Mouse (Mus musculus): ENCODE results near the gene Neu2.
"Not testable (repeated sequence)": the region's sequence is repeated elsewhere in the genome, so short reads cannot be mapped to it uniquely, and the experiment has no call there.

The Neu2 gene

GRCm38 (mm10) chr1:87509561-87510165 is at the start of gene Neu2:
Gene Neu2, plus strand, starts transcription at chr1:87509889.
- ATAC-seq (ENCODE audit: low TSS enrichment): peak; percentile 5; the same call in 1 of the 2 replicates

GRCm38 (mm10) chr1:87467469-87467868 is 42.2 kb upstream of the Neu2 start:
- no peak for ATAC-seq (ENCODE audit: low TSS enrichment)

GRCm38 (mm10) chr1:87468321-87468720 is 41.4 kb upstream of the Neu2 start:
- ATAC-seq (ENCODE audit: low TSS enrichment): peak; percentile 56

- ATAC-seq (ENCODE audit: low TSS enrichment): not testable (repeated sequence)
Observed at GRCm38 (mm10) chr1:87469971-87470370, 39.7 kb upstream of the Neu2 start, which contains the start of gene Snorc. Gene Snorc, plus strand, starts transcription at chr1:87470271.

- no peak for ATAC-seq (ENCODE audit: low TSS enrichment)
Observed at GRCm38 (mm10) chr1:87471914-87472313, 37.8 kb upstream of the Neu2 start.

GRCm38 (mm10) chr1:87472576-87472975 is 37.1 kb upstream of the Neu2 start:
- no peak for ATAC-seq (ENCODE audit: low TSS enrichment)

GRCm38 (mm10) chr1:87475076-87475895 is 34.4 kb upstream of the Neu2 start:
- peak; percentile 24 for ATAC-seq (ENCODE audit: low TSS enrichment)

- no peak for ATAC-seq (ENCODE audit: low TSS enrichment)
Observed at GRCm38 (mm10) chr1:87482546-87482945, 27.1 kb upstream of the Neu2 start.

- peak; percentile 53 for ATAC-seq (ENCODE audit: low TSS enrichment)
Observed at GRCm38 (mm10) chr1:87486386-87486785, 23.3 kb upstream of the Neu2 start.

- no peak for ATAC-seq (ENCODE audit: low TSS enrichment)
Observed at GRCm38 (mm10) chr1:87492285-87492684, 17.4 kb upstream of the Neu2 start.

GRCm38 (mm10) chr1:87493542-87493941 is 16.1 kb upstream of the Neu2 start:
- peak; percentile 68 for ATAC-seq (ENCODE audit: low TSS enrichment)

GRCm38 (mm10) chr1:87505524-87505923 is 4.2 kb upstream of the Neu2 start:
- peak; percentile 63 for ATAC-seq (ENCODE audit: low TSS enrichment)

- ATAC-seq (ENCODE audit: low TSS enrichment): peak; percentile 28
Observed at GRCm38 (mm10) chr1:87507857-87508256, 1.8 kb upstream of the Neu2 start.

- ATAC-seq (ENCODE audit: low TSS enrichment): peak; percentile 10; the same call in 1 of the 2 replicates
Observed at GRCm38 (mm10) chr1:87508591-87509560, 813 bp upstream of the Neu2 start.

GRCm38 (mm10) chr1:87510166-87510691 is 540 bp downstream of the Neu2 start:
- ATAC-seq (ENCODE audit: low TSS enrichment): peak; percentile 44

GRCm38 (mm10) chr1:87510845-87511244 is 1.2 kb downstream of the Neu2 start:
- 0 out of 2 replicates have a peak, but pooled peaks have one; percentile 21 for ATAC-seq (ENCODE audit: low TSS enrichment)

GRCm38 (mm10) chr1:87520467-87520866 is 10.8 kb downstream of the Neu2 start:
- ATAC-seq (ENCODE audit: low TSS enrichment): peak; percentile 69

- peak; percentile 59; the same call in 1 of the 2 replicates for ATAC-seq (ENCODE audit: low TSS enrichment)
Observed at GRCm38 (mm10) chr1:87521523-87521922, 11.8 kb downstream of the Neu2 start.

- no peak for ATAC-seq (ENCODE audit: low TSS enrichment)
Observed at GRCm38 (mm10) chr1:87525041-87525440, 15.4 kb downstream of the Neu2 start.

- no peak for ATAC-seq (ENCODE audit: low TSS enrichment)
Observed at GRCm38 (mm10) chr1:87527191-87527590, 17.5 kb downstream of the Neu2 start.

- no peak for ATAC-seq (ENCODE audit: low TSS enrichment)
Observed at GRCm38 (mm10) chr1:87532346-87532745, 22.7 kb downstream of the Neu2 start.
